Mouse (Mus musculus) heart, postnatal 0 days (tissue): ENCODE measurements around the gene Ifi27l2b. TPM values are rescaled to one million over a fixed set of nuclear protein-coding genes. Genes with fewer than 3 reads are reported as not detected.

Experiments
- ATAC-seq: fragments of 200-750 bp; cut with Nextera tagmentation; 2 replicates; pipeline ENCODE4 v1.8.0; 2017; ENCODE audit warnings: low read depth, moderate number of reproducible peaks, moderate library complexity; ENCODE audit not compliant: insufficient read depth
- DNase-seq: peaks from one replicate; pipeline ENCODE4 v3.0.0-alpha.2; 2016; ENCODE audit warnings: low spot score
- H3K27ac ChIP-seq: fragments of 300-500 bp; sonication (generic); 2 replicates; pipeline ENCODE4 v1.5.1; 2014; ENCODE audit warnings: low read depth, mild to moderate bottlenecking
- H3K27me3 ChIP-seq: fragments of 300-500 bp; sonication (generic); 2 replicates; pipeline ENCODE4 v1.6.1; 2014; ENCODE audit warnings: low read length, mixed read lengths; ENCODE audit not compliant: control insufficient read depth, insufficient read depth
- H3K36me3 ChIP-seq: fragments of 300-500 bp; sonication (generic); replicated peaks from 2 replicates; pipeline ENCODE4 v1.6.1; 2014; ENCODE audit warnings: low read length, mixed read lengths; ENCODE audit not compliant: control insufficient read depth, insufficient read depth
- H3K4me1 ChIP-seq: fragments of 300-500 bp; sonication (generic); 2 replicates; pipeline ENCODE4 v1.6.1; 2014; ENCODE audit warnings: antibody characterized with exemption; ENCODE audit not compliant: control insufficient read depth, insufficient read depth
- H3K4me2 ChIP-seq: fragments of 300-500 bp; sonication (generic); 2 replicates; pipeline ENCODE4 v1.6.1; 2014; ENCODE audit warnings: low read depth, mild to moderate bottlenecking, low read length, moderate library complexity
- H3K4me3 ChIP-seq: fragments of 300-500 bp; sonication (generic); 2 replicates; pipeline ENCODE4 v1.5.1; 2014; ENCODE audit warnings: low read depth, low read length
- H3K9ac ChIP-seq: fragments of 300-500 bp; sonication (generic); replicated peaks from 2 replicates; pipeline ENCODE4 v1.6.1; 2014; ENCODE audit warnings: low read depth, low read length, mixed read lengths
- H3K9me3 ChIP-seq: fragments of 300-500 bp; sonication (generic); replicated peaks from 2 replicates; pipeline ENCODE4 v1.6.1; 2016; ENCODE audit warnings: low read length; ENCODE audit not compliant: control insufficient read depth
- CTCF ChIP-seq: IDR thresholded peaks from 2 replicates; pipeline ENCODE4 v1.5.1; 2016; ENCODE audit warnings: antibody characterized with exemption, control low read depth, low read depth
- EP300 ChIP-seq: IDR thresholded peaks from 2 replicates; pipeline ENCODE4 v1.6.1; 2016; ENCODE audit warnings: antibody characterized with exemption, low read depth
- WGBS: fragments of 180-500 bp; shearing (Covaris S2); extraction: QIAGEN DNeasy Blood & Tissue Kit; methylation state at CpG from one replicate; pipeline ENCODE4 v1.1.7; 2014; 5-methylcytosine and 5-hydroxymethylcytosine counted together
- polyA plus RNA-seq: library from polyadenylated mRNA; unstranded; fragments of >200 nt; fragmentation: Nextera tagmentation; extraction: Ambion mirVana; gene quantifications from 2 replicates; pipeline ENCODE4 v1.2.1, GENCODE M21; 2015
- total RNA-seq: library from RNA; depleted of rRNA; stranded (reverse); fragments of >200 nt; gene quantifications from 2 replicates; pipeline ENCODE4 v1.2.3, GENCODE M21; 2014; ENCODE audit warnings: low replicate concordance; rRNA removed

The Ifi27l2b gene
- total and polyA plus RNA-seq, 2 experiments from 2014 or later, result 0.63 TPM; not detected in 1

- TF ChIP-seq EP300, result no peak
- TF ChIP-seq CTCF, result no peak
- H3K4me3 ChIP-seq, result no peak overlapping the region
- H3K27me3 ChIP-seq, result no peaks in the 10 kb centered on the region
- no peak overlapping the region for H3K9ac ChIP-seq
- no peak for DNase-seq
- H3K4me1 ChIP-seq, result no peaks in the 10 kb centered on the region
- 88% methylated on average over 10 of the region's 10 CpGs for WGBS
- H3K4me2 ChIP-seq, result no peak overlapping the region
- peaks cover 91% of the 10 kb centered on the region for H3K36me3 ChIP-seq
- no peaks in the 10 kb centered on the region for H3K9me3 ChIP-seq
- ATAC-seq, result no peak
- no peak overlapping the region for H3K27ac ChIP-seq
Observed at GRCm38 (mm10) chr12:103408144-103408543, 48.9 kb downstream of the Ifi27l2b start.

GRCm38 (mm10) chr12:103407720-103408119 is 49.3 kb downstream of the Ifi27l2b start, which contains the start of gene 9330161L09Rik:
TSS of gene 9330161L09Rik (minus strand) at chr12:103407820.
- DNase-seq (no peak), ATAC-seq (no peak)
- Histone ChIP-seq H3K4me1 (no peaks in the 10 kb centered on the region), H3K9ac (no peak within 1 kb of the TSS), H3K4me3 (no peak within 1 kb of the TSS), H3K27ac (no peak within 1 kb of the TSS), H3K9me3 (no peaks in the 10 kb centered on the region), H3K27me3 (no peaks in the 10 kb centered on the region), H3K36me3 (peaks cover 91% of the 10 kb centered on the region), H3K4me2 (no peak within 1 kb of the TSS)
- TF ChIP-seq EP300, result no peak
- no peak for TF ChIP-seq CTCF
- WGBS, result 87% methylated on average over 4 of the region's 4 CpGs

DNA sequence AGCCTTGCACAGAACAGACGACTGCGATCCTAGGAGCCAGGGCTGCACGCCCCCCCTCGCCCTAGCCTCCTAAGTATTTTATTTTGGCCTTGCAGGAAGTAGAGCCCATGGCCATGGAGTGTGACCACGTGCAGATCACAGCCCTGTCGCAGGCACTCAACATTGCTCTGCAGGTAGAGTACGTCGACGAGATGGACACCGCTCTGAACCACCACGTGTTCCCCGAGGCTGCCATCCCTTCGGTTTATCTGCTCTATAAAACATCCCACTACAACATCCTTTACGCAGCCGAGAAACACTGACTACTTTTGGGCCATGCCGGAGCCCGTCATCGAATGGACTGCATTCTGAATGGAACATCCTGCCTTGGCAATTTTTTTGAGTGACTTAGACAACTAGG is 52.9 kb downstream of the Ifi27l2b start:
- 86% methylated on average over 18 of the region's 18 CpGs for WGBS
- no peaks in the 10 kb centered on the region for H3K9me3 ChIP-seq
- no peak for TF ChIP-seq EP300
- no peak for TF ChIP-seq CTCF
- H3K4me3 ChIP-seq, result no peak overlapping the region
- DNase-seq (no peak), ATAC-seq (no peak)
- no peak overlapping the region for H3K27ac ChIP-seq
- H3K4me1 ChIP-seq, result no peaks in the 10 kb centered on the region
- H3K9ac ChIP-seq, result no peak overlapping the region
- H3K36me3 ChIP-seq, result peaks cover 58% of the 10 kb centered on the region
- no peak overlapping the region for H3K4me2 ChIP-seq
- H3K27me3 ChIP-seq, result no peaks in the 10 kb centered on the region

Other genes starting within 250 kb of the Ifi27l2b start
- gene Prima1, start 215.1 kb downstream of the Ifi27l2b start, total RNA-seq, result not detected in 2 replicates
- 0.14 TPM in 1 of 2 replicates, not detected in the other for gene Prima1, start 215.1 kb downstream of the Ifi27l2b start, polyA plus RNA-seq
- not detected in 2 replicates for gene Fam181a, start 146.2 kb downstream of the Ifi27l2b start, total RNA-seq
- gene Fam181a, start 146.2 kb downstream of the Ifi27l2b start, polyA plus RNA-seq, result not detected in 2 replicates
- 572 and 632 TPM in 2 replicates for gene Asb2, start 101.2 kb downstream of the Ifi27l2b start, total RNA-seq
- 289 and 380 TPM in 2 replicates for gene Asb2, start 101.2 kb downstream of the Ifi27l2b start, polyA plus RNA-seq
- 8.6 and 12.2 TPM in 2 replicates for gene Otub2, start 68.5 kb downstream of the Ifi27l2b start, total RNA-seq
- 5.0 and 5.7 TPM in 2 replicates for gene Otub2, start 68.5 kb downstream of the Ifi27l2b start, polyA plus RNA-seq
- gene 9330161L09Rik, start 49.4 kb downstream of the Ifi27l2b start, total RNA-seq, result 2.5 and 2.8 TPM in 2 replicates
- 0.27 and 0.34 TPM in 2 replicates for gene 9330161L09Rik, start 49.4 kb downstream of the Ifi27l2b start, polyA plus RNA-seq
- gene Ddx24, start 31.4 kb downstream of the Ifi27l2b start, total RNA-seq, result 86.1 and 165 TPM in 2 replicates
- 80.0 and 95.3 TPM in 2 replicates for gene Ddx24, start 31.4 kb downstream of the Ifi27l2b start, polyA plus RNA-seq
- 39.5 and 47.2 TPM in 2 replicates for gene Ifi27, start 23.0 kb downstream of the Ifi27l2b start, total RNA-seq
- 30.4 and 30.8 TPM in 2 replicates for gene Ifi27, start 23.0 kb downstream of the Ifi27l2b start, polyA plus RNA-seq
- 65.8 and 156 TPM in 2 replicates for gene Ifi27l2a, start 13.5 kb downstream of the Ifi27l2b start, total RNA-seq
- gene Ifi27l2a, start 13.5 kb downstream of the Ifi27l2b start, polyA plus RNA-seq, result 51.0 and 68.2 TPM in 2 replicates
- gene Ppp4r4, start 75.1 kb upstream of the Ifi27l2b start, total RNA-seq, result 1.1 TPM in 1 of 2 replicates, not detected in the other
- 0.05 and 0.12 TPM in 2 replicates for gene Ppp4r4, start 75.1 kb upstream of the Ifi27l2b start, polyA plus RNA-seq
- not detected in 2 replicates for gene Serpina10, start 174.2 kb upstream of the Ifi27l2b start, total RNA-seq
- not detected in 2 replicates for gene Serpina10, start 174.2 kb upstream of the Ifi27l2b start, polyA plus RNA-seq
- gene Serpina6, start 200.0 kb upstream of the Ifi27l2b start, total RNA-seq, result not detected in 2 replicates
- gene Serpina6, start 200.0 kb upstream of the Ifi27l2b start, polyA plus RNA-seq, result not detected in 2 replicates
- not detected in 2 replicates for gene Serpina16, start 218.9 kb upstream of the Ifi27l2b start, total RNA-seq
- gene Serpina16, start 218.9 kb upstream of the Ifi27l2b start, polyA plus RNA-seq, result not detected in 2 replicates
- gene Serpina1f, start 238.3 kb upstream of the Ifi27l2b start, total RNA-seq, result not detected in 2 replicates
- gene Serpina1f, start 238.3 kb upstream of the Ifi27l2b start, polyA plus RNA-seq, result not detected in 2 replicates